Mouse (Mus musculus) midbrain, embryonic 16.5 days (tissue): ENCODE results near the gene Rheb. TPM values are rescaled to one million over a fixed set of nuclear protein-coding genes. Genes with fewer than 3 reads are reported as not detected.

Experiments
- ATAC-seq: fragments of 200-750 bp; cut with Nextera tagmentation; 2 replicates; pipeline ENCODE4 v1.8.0; 2017; ENCODE audit warnings: moderate TSS enrichment
- H3K27ac ChIP-seq: fragments of 300-500 bp; sonication (generic); 2 replicates; pipeline ENCODE4 v1.5.1; 2014; ENCODE audit warnings: mild to moderate bottlenecking, low read length, mixed read lengths
- H3K27me3 ChIP-seq: fragments of 300-500 bp; sonication (generic); 2 replicates; pipeline ENCODE4 v1.6.1; 2014; ENCODE audit warnings: low read depth, low read length, mixed read lengths; ENCODE audit not compliant: control insufficient read depth, insufficient read depth
- H3K36me3 ChIP-seq: fragments of 300-500 bp; sonication (generic); 2 replicates; pipeline ENCODE4 v1.6.1; 2014; ENCODE audit warnings: mild to moderate bottlenecking, low read length, moderate library complexity, mixed read lengths; ENCODE audit not compliant: control insufficient read depth, insufficient read depth
- H3K4me1 ChIP-seq: fragments of 300-500 bp; sonication (generic); 2 replicates; pipeline ENCODE4 v1.6.1; 2014; ENCODE audit warnings: mild to moderate bottlenecking, low read length, mixed read lengths; ENCODE audit not compliant: control insufficient read depth, insufficient read depth
- H3K4me2 ChIP-seq: fragments of 300-500 bp; sonication (generic); 2 replicates; pipeline ENCODE4 v1.6.1; 2014; ENCODE audit warnings: mild to moderate bottlenecking, low read length, mixed read lengths
- H3K4me3 ChIP-seq: fragments of 300-500 bp; sonication (generic); 2 replicates; pipeline ENCODE4 v1.5.1; 2014; ENCODE audit warnings: low read depth, mild to moderate bottlenecking, low read length, moderate library complexity, mixed read lengths
- H3K9ac ChIP-seq: fragments of 300-500 bp; sonication (generic); 2 replicates; pipeline ENCODE4 v1.6.1; 2014; ENCODE audit warnings: low read depth, low read length, mixed read lengths
- H3K9me3 ChIP-seq: fragments of 300-500 bp; sonication (generic); replicated peaks from 2 replicates; pipeline ENCODE4 v1.6.1; 2014; ENCODE audit warnings: mild to moderate bottlenecking, low read length, mixed read lengths; ENCODE audit not compliant: control insufficient read depth, poor library complexity, severe bottlenecking
- WGBS: fragments of 180-500 bp; shearing (Covaris S2); extraction: QIAGEN DNeasy Blood & Tissue Kit; methylation state at CpG from one replicate; pipeline ENCODE4 v1.1.7; 2014; 5-methylcytosine and 5-hydroxymethylcytosine counted together
- polyA plus RNA-seq: library from polyadenylated mRNA; unstranded; fragments of >200 nt; fragmentation: Nextera tagmentation; extraction: Ambion mirVana; gene quantifications from 2 replicates; pipeline ENCODE4 v1.2.1, GENCODE M21; 2015

Rheb gene
- polyA plus RNA-seq, result 255 and 277 TPM in 2 replicates

DNA sequence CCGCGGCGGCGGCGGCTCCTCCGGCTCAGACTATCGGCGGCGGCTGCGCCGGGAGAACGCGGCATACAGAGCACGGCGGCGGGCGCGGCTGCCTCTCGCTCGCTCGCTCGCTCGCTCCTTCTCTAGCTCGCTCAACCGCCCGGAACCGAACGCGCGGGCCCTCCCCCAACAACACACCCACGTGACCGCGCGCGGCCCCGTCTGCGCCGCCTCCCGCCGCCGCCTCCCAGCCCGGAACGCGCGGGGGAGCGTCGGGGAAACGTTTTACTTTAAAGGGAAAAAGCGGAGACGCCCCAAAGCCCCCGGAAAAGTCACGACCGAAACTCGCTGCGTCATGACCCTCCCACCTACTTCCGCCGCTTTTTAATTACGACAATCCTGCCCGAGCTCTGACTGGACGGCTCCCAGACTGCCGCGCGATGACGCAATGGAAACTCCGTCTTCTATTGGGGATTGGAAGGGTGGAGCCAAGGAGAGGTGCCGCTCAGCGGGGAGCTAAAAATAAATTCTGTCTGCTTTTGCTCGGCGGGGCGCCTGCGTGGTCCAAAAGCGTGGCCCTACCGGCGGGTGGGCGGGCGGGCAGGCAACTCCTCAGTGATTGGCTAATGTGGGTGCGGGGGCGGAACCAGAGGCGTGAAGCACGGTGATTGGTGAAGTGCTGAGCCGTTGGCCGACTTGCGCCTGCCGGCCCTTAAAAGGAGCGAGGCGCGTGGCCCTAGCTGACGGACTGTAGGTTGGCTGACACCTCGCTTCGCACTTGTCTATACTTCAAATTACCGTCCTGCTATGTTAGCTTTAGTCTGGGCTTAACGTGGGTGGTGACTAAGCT, at the start of gene Rheb:
Gene Rheb, minus strand, starts transcription at position 351 of the 829 bp plus-strand sequence.
- H3K36me3 ChIP-seq, result no peaks in the 10 kb centered on the region
- H3K27me3 ChIP-seq, result no peaks in the 10 kb centered on the region
- peak within 1 kb of the TSS; percentile 84 for H3K4me2 ChIP-seq
- H3K4me3 ChIP-seq, result peak within 1 kb of the TSS; percentile 85
- peaks cover 29% of the 10 kb centered on the region for H3K4me1 ChIP-seq
- WGBS, result under 1% methylated on average over 82 of the region's 92 CpGs
- ATAC-seq, result peak; percentile 98
- H3K27ac ChIP-seq, result peak within 1 kb of the TSS; percentile 97
- no peaks in the 10 kb centered on the region for H3K9me3 ChIP-seq
- peak within 1 kb of the TSS; percentile 89 for H3K9ac ChIP-seq

DNA sequence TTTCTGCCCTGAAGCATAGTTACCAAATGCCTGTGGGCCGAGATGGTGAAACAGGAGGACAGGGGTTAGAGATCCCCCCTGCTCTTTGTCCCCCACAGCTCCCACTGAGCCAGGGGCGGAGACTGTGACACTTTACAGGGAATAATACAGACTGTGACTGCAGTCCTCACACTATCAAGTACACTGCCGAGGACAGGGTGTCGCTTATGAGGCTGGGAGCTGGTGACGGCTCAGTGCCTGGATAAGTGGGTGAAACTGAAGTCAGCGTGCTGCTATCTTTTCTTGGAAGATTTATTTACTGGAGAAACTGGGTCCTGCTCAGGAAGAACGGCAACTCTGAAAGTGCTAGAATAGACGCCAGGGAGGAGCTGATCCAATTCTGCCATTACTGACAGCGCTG, 47.4 kb upstream of the Rheb start:
- H3K36me3 ChIP-seq, result peaks cover 31% of the 10 kb centered on the region
- no peaks in the 10 kb centered on the region for H3K9me3 ChIP-seq
- H3K27me3 ChIP-seq, result no peaks in the 10 kb centered on the region
- no peak for ATAC-seq
- 76% methylated on average over 9 of the region's 9 CpGs for WGBS
- no peaks in the 10 kb centered on the region for H3K4me1 ChIP-seq
- no peak overlapping the region for H3K4me2 ChIP-seq
- no peak overlapping the region for H3K9ac ChIP-seq
- H3K27ac ChIP-seq, result no peak overlapping the region
- no peak overlapping the region for H3K4me3 ChIP-seq

DNA sequence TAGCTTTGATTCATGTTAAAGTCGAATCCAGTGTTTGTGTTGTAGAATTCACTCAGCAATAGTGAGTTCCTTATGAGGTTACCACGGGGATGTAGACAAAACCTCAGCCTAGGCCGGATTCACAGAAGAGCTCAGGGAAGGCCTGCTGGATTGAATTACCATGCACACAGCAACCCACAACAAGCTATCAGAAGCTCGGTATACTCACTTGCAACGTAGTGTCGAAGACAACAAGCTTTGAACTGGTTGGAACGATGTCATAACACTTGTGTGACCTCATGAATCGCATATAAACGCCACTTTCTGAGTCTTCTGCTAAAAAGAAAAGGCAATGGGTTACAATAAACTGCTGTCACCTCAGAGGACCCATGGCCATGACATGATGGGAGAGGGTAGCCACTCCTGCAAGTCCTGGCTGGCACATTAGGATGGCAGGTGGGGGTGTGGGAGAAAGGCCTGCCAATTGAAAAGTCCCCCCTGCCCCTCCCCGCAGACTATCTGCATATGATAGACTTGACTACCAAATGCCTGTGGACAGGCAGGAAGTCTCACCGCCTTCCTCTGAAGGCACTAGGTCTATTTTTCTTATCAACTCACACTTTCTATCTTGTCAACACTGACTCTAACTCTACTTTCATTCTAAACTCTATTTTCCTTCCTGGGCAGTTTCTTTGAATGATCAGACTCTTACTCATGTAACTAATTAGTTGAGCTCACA, 46.6 kb upstream of the Rheb start:
- WGBS, result 87% methylated on average over 11 of the region's 11 CpGs
- Histone ChIP-seq H3K4me1 (no peaks in the 10 kb centered on the region), H3K4me3 (no peak overlapping the region), H3K9me3 (no peaks in the 10 kb centered on the region), H3K27me3 (no peaks in the 10 kb centered on the region), H3K4me2 (no peak overlapping the region), H3K27ac (no peak overlapping the region), H3K9ac (no peak overlapping the region), H3K36me3 (peaks cover 31% of the 10 kb centered on the region)
- no peak for ATAC-seq

DNA sequence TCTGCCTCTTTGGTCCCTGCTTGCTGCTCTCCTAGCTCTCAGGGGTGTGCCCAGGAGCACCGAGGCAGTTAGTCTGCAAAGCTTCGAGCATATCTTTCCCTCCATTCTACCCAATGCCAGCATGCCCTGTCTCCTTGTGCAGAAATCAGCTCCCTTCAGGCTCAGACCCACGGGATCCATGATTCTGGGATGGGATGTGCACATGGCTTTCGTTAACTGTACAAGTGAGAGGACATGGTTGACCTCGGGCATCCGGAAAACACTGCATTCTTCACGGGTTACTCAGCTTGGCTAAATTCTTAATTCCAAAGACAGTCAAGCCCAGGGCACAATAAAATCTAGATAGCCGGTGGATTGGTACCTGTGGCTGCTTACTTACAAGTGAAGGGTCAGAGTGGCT, 44.8 kb upstream of the Rheb start:
- Histone ChIP-seq H3K36me3 (peaks cover 31% of the 10 kb centered on the region), H3K4me2 (no peak overlapping the region), H3K4me3 (no peak overlapping the region), H3K27ac (no peak overlapping the region), H3K9ac (no peak overlapping the region), H3K27me3 (no peaks in the 10 kb centered on the region), H3K9me3 (no peaks in the 10 kb centered on the region), H3K4me1 (no peaks in the 10 kb centered on the region)
- no peak for ATAC-seq
- WGBS, result 91% methylated on average over 8 of the region's 8 CpGs

DNA sequence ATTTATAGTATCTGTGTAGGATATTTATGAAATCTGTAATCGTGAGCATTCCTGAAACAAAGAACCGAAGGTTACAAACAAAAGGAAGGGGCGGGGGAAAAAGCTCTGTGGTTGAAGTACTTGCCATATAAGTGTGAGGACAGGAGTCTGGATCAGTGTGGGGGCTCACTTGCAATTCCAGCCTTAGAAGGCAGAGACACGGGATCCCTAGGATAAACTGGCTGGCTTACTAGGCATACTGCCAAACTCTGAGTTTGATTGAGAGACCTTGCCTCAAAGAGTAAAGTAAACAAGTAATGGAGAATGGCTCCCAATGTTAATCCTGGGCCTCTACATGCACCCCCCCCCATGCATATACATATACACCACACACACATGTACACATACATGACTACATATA, 36.3 kb upstream of the Rheb start:
- no peak overlapping the region for H3K9ac ChIP-seq
- H3K27ac ChIP-seq, result no peak overlapping the region
- peaks cover 13% of the 10 kb centered on the region; the same call in 1 of the 2 replicates for H3K36me3 ChIP-seq
- no peak overlapping the region for H3K4me2 ChIP-seq
- H3K9me3 ChIP-seq, result no peaks in the 10 kb centered on the region
- WGBS, result 87% methylated on average over 4 of the region's 4 CpGs
- H3K4me3 ChIP-seq, result no peak overlapping the region
- ATAC-seq, result no peak
- H3K27me3 ChIP-seq, result no peaks in the 10 kb centered on the region
- no peaks in the 10 kb centered on the region for H3K4me1 ChIP-seq

DNA sequence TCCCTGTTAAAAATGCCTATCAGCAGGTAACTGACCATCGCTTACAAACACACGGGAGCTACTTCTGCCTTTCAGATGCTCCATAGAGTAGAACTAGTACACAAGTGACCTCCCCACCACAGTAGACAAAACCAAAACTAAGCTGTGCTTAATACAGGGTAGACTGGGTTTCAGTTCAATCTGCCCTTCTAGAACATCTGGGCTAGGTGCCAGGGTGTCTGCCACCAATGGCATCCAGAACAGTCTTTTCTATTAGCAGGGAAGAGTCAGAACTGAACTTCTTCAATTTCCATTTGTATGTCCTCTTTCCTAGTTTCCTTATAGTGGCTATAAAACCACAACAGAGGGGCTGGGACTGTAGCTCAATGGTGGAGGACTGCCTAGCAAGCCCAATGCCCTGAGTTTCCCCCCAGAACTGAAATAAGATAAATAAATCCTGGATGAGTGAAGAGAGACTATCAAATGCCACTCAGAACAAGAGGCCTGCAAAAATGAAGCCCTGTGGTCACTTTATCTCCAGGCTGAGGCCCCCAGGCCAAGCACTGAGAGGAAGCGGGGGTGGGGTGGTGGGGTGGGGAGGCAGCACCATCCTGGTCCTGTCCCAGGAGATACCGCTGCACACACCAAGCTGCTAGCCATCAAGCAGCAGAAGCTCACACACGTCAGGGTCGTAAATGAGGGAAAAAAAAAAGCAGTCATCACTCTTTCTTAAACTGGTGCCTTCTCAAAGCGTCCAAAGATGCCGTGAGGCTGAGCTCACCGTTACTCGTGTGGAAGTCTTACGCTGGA, 35.6 kb upstream of the Rheb start:
- WGBS, result 92% methylated on average over 11 of the region's 11 CpGs
- no peaks in the 10 kb centered on the region for H3K9me3 ChIP-seq
- H3K9ac ChIP-seq, result no peak overlapping the region
- H3K4me1 ChIP-seq, result no peaks in the 10 kb centered on the region
- no peaks in the 10 kb centered on the region for H3K27me3 ChIP-seq
- ATAC-seq, result no peak
- no peak overlapping the region for H3K4me3 ChIP-seq
- H3K27ac ChIP-seq, result no peak overlapping the region
- H3K4me2 ChIP-seq, result no peak overlapping the region
- H3K36me3 ChIP-seq, result peaks cover 17% of the 10 kb centered on the region

DNA sequence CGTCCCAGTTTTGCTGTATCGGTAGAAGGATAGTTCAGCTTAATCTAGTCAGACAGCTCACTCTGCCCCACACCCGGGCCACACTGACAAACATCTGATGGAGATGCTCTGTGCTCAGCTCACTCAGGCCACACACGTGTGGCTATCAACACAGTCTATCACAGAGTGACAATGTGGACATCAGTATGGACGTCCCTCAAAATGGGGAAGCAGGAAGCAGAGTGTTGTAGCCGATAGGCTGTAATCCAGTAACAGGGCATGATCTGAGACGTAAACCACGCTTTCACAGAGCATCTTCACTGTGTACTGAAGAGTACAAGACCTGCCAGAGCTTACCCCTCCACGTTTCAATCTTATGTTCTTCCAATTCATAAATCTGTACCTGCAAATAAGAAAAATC, 34.2 kb upstream of the Rheb start:
- H3K27me3 ChIP-seq, result no peaks in the 10 kb centered on the region
- no peaks in the 10 kb centered on the region for H3K4me1 ChIP-seq
- WGBS, result 94% methylated on average over 9 of the region's 9 CpGs
- ATAC-seq, result no peak
- no peak overlapping the region for H3K27ac ChIP-seq
- H3K36me3 ChIP-seq, result peaks cover 17% of the 10 kb centered on the region
- H3K9ac ChIP-seq, result no peak overlapping the region
- H3K4me3 ChIP-seq, result no peak overlapping the region
- no peaks in the 10 kb centered on the region for H3K9me3 ChIP-seq
- no peak overlapping the region for H3K4me2 ChIP-seq

DNA sequence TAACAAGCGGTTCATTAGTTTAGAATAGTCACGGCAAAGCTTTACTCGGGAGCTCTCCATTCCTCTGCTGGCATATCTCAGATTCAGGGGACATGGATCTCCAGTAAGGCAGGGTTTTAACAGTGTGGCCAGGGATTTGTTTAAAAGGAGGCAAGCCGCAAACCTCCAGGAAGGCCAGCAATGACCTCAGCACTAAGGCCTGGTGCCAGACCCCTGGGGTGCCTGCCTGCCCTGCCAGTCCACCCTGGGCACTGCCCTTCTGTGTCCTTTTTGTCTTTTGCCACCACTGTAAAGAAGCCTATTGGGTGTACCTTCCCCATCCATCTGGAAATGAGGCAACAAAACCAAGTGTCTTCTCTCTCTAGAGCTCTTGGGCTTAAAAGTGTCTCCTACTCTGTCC, 31.7 kb upstream of the Rheb start:
- Histone ChIP-seq H3K4me2 (no peak overlapping the region), H3K27ac (no peak overlapping the region), H3K9ac (no peak overlapping the region), H3K36me3 (peaks cover 17% of the 10 kb centered on the region), H3K27me3 (no peaks in the 10 kb centered on the region), H3K9me3 (no peaks in the 10 kb centered on the region), H3K4me1 (no peaks in the 10 kb centered on the region), H3K4me3 (no peak overlapping the region)
- WGBS, result 89% methylated on average over 4 of the region's 4 CpGs
- no peak for ATAC-seq
